Mouse (Mus musculus) cerebellum, adult 2 months (tissue): ENCODE data around the gene Def6. TPM values are rescaled to one million over a fixed set of nuclear protein-coding genes. Genes with fewer than 3 reads are reported as not detected.

Source experiments
- DNase-seq, 2 experiments: peaks; one replicate each; pipeline ENCODE4 v3.0.0; 2021
- H3K27ac ChIP-seq: fragments of 200-500 bp; 2 replicates; pipeline ENCODE4 v1.5.1; 2012; ENCODE audit warnings: low read length, control low read depth, inconsistent platforms; ENCODE audit not compliant: insufficient read depth
- H3K27me3 ChIP-seq: fragments of 200-500 bp; 2 replicates; pipeline ENCODE4 v1.6.1; 2012; ENCODE audit warnings: inconsistent platforms, mild to moderate bottlenecking, low read length, moderate library complexity; ENCODE audit not compliant: control insufficient read depth, insufficient read depth
- H3K4me1 ChIP-seq: fragments of 200-500 bp; 2 replicates; pipeline ENCODE4 v1.6.1; 2011; ENCODE audit warnings: low read length; ENCODE audit not compliant: control insufficient read depth, insufficient read depth
- H3K4me3 ChIP-seq: fragments of 200-500 bp; replicated peaks from 2 replicates; pipeline ENCODE3; 2011; ENCODE audit warnings: mild to moderate bottlenecking, low read depth, low read length, control low read depth; ENCODE audit not compliant: insufficient read depth
- CTCF ChIP-seq: fragments of 200-500 bp; IDR thresholded peaks from 2 replicates; pipeline ENCODE4 v1.5.1; 2011; ENCODE audit warnings: low read depth, mild to moderate bottlenecking, control low read depth, low read length, moderate library complexity, borderline replicate concordance; ENCODE audit not compliant: insufficient read depth
- POLR2A ChIP-seq: fragments of 200-500 bp; IDR thresholded peaks from 2 replicates; pipeline ENCODE4 v1.6.1; 2011; ENCODE audit warnings: low read length, control low read depth, borderline replicate concordance; ENCODE audit not compliant: insufficient read depth
- WGBS: fragments of 180-500 bp; shearing (Covaris S2); methylation state at CpG from one replicate; pipeline ENCODE4 v1.1.7; 2018; 5-methylcytosine and 5-hydroxymethylcytosine counted together
- polyA plus RNA-seq: library from polyadenylated mRNA; depleted of rRNA; stranded (reverse); fragments of >200 nt; gene quantifications from 2 replicates; pipeline ENCODE4 v1.2.3, GENCODE M21; 2012

Def6 gene
- polyA plus RNA-seq, 1 experiment, result 5.4 TPM

DNA sequence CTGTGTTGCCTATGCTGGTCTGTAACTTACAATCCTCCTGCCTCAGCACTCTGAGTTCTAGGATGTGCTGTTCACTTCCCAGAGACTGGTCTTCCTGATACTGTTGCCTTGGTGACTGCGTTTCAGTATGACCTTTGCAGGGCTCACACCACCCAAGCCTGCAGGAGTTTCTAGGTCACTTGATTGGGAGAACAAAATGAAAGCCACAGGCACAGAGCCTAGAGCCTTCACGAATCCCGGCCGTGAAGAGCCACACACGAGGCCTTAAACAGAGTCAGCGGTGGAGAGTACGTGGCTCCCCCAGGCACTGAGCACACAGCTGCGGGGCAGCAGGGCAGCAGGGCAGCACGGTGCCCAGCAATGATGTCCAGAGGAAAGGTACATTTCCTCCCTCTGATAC, 50.7 kb downstream of the Def6 start:
- no peak overlapping the region for H3K4me3 ChIP-seq
- H3K27me3 ChIP-seq, result no peaks in the 10 kb centered on the region
- WGBS, result 78% methylated on average over 9 of the region's 9 CpGs
- no peak overlapping the region for H3K27ac ChIP-seq
- no peak for DNase-seq
- H3K4me1 ChIP-seq, result peaks cover 14% of the 10 kb centered on the region
- TF ChIP-seq POLR2A (no peak), CTCF (no peak)

DNA sequence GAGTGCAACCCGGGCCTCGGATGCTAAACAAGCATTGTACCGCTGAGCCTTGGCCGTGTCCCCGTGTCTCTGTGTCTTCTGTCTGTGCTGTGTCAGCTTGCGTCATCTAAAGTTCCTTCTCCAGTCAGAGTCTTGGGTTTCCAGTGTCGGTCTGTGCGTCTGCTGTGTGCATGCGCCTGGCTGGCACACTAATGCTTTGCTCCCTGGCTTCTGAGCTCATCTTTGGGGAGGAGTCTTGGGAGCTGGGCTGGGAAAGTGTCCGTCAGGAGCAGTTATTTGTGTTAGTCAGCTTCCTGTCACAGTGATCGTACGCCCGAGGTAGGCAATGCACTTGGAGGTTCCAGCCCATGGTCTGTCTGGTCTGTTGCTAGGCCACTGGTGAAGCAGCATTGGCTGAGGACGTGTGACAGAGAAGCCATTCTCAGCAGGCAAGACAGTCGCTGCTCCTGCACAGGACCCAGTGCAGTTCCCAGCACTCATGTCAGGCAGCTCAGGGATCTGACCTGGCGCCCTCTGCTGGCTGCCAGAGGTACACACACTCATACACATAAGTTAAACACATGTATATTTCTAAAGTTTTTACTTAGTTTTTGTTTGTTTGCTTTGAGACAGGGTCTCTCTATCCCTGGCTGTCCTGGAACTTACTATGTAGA, 52.4 kb downstream of the Def6 start:
- no peak overlapping the region for H3K27ac ChIP-seq
- no peaks in the 10 kb centered on the region for H3K27me3 ChIP-seq
- 86% methylated on average over 16 of the region's 16 CpGs for WGBS
- DNase-seq, result no peak
- TF ChIP-seq CTCF (peak; percentile 39; the same call in 1 of the 2 replicates), POLR2A (no peak)
- peaks cover 14% of the 10 kb centered on the region for H3K4me1 ChIP-seq
- no peak overlapping the region for H3K4me3 ChIP-seq

GRCm38 (mm10) chr17:28260543-28260909, 52.9 kb downstream of the Def6 start:
- H3K27ac ChIP-seq, result no peak overlapping the region
- H3K4me1 ChIP-seq, result peaks cover 14% of the 10 kb centered on the region
- WGBS, result 88% methylated on average over 9 of the region's 9 CpGs
- no peak for DNase-seq
- H3K4me3 ChIP-seq, result no peak overlapping the region
- no peaks in the 10 kb centered on the region for H3K27me3 ChIP-seq
- TF ChIP-seq POLR2A, result no peak
- no peak for TF ChIP-seq CTCF

DNA sequence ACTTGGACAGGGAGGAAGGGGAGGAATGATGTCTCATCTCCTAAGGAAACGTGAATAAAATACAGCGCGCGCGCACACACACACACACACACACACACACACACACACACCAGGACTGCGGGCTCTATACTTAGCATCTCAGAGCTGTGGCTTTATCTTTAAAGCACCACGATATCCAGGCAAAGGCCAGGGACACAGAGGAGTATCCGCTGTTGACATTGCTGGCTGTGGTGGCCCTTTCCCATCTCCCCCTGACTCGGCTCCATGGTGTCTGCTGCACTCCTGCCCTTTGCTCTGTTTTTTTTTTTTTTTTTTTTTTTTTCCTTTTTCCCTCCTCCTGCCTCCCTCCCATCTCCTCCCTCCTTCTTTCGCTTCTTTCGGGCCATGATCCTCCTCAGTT, 54.2 kb downstream of the Def6 start:
- Histone ChIP-seq H3K27ac (no peak overlapping the region), H3K27me3 (no peaks in the 10 kb centered on the region), H3K4me1 (peaks cover 5% of the 10 kb centered on the region), H3K4me3 (no peak overlapping the region)
- no peak for TF ChIP-seq CTCF
- no peak for TF ChIP-seq POLR2A
- DNase-seq, result no peak
- 82% methylated on average over 11 of the region's 11 CpGs for WGBS

DNA sequence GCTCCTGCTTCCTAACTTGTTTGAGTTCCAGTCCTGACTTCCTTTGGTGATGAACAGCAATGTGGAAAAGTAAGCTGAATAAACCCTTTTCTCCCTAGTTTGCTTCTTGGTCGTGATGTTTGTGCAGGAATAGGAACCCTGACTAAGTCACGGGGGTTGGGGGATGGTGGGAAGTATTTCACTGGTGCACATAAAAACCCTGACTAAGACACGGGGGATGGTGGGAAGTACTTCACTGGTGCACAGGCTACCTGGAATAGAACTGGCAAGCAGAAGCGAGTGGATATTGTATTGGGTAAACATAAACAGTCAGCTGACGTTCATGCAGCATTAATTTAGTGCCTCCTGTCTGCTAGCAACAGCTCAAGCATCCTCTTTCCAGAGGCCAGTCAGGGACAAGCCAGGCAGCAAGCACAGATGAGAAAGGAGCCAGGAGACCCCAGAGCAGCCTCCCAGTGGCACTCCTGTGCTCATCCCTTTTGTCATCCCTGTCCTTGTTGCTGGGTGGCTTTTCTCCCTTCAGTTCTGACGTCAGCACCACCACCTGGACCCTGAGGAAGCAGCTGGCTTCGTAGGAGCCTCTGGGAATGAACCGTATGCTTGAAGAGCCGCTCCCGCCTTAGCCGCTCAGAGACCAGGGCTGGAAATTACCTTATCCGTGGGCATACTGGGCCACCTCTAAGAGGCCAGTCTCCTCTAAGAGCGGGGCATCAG, 55.8 kb downstream of the Def6 start:
- WGBS, result 59% methylated on average over 13 of the region's 13 CpGs
- H3K4me3 ChIP-seq, result no peak overlapping the region
- DNase-seq, result no peak
- H3K27me3 ChIP-seq, result no peaks in the 10 kb centered on the region
- H3K4me1 ChIP-seq, result no peaks in the 10 kb centered on the region; the same call in 1 of the 2 replicates
- TF ChIP-seq CTCF (no peak), POLR2A (no peak)
- H3K27ac ChIP-seq, result no peak overlapping the region

- 91% methylated on average over 5 of the region's 5 CpGs for WGBS
- TF ChIP-seq CTCF (no peak), POLR2A (no peak)
- Histone ChIP-seq H3K4me3 (no peak overlapping the region), H3K27me3 (no peaks in the 10 kb centered on the region), H3K4me1 (peaks cover 10% of the 10 kb centered on the region), H3K27ac (no peak overlapping the region)
- DNase-seq, result no peak
Observed at GRCm38 (mm10) chr17:28267251-28267650, 59.7 kb downstream of the Def6 start.

- WGBS, result 89% methylated on average over 13 of the region's 13 CpGs
- Histone ChIP-seq H3K4me3 (no peak overlapping the region), H3K4me1 (peaks cover 20% of the 10 kb centered on the region), H3K27me3 (no peaks in the 10 kb centered on the region), H3K27ac (no peak overlapping the region)
- no peak for DNase-seq
- TF ChIP-seq CTCF, result no peak
- TF ChIP-seq POLR2A, result no peak
Observed at GRCm38 (mm10) chr17:28270165-28270564, 62.6 kb downstream of the Def6 start.
